Mouse (Mus musculus): ENCODE results near the gene Wdr53. TPM values are rescaled to one million over a fixed set of nuclear protein-coding genes. Genes with fewer than 3 reads are reported as not detected.
A peak's percentile ranks its signal among the peaks of the same experiment; 100 is the strongest.
"Not testable (repeated sequence)": the region's sequence is repeated elsewhere in the genome, so short reads cannot be mapped to it uniquely, and the experiment has no call there.

Gene Wdr53
- total RNA-seq, 2 experiments from 2014 or later, result 7.9 TPM; not detected in 1

GRCm38 (mm10) chr16:32277308-32278256 lies 30.6 kb downstream of the Wdr53 start, which contains the start of gene Rnf168:
Gene Rnf168, plus strand, starts transcription at chr16:32277459.
- ATAC-seq (replicated peaks; ENCODE audit: low FRiP score, poor library complexity, severe bottlenecking), result peak; percentile 94

- ATAC-seq (replicated peaks; ENCODE audit: low FRiP score, poor library complexity, severe bottlenecking), result no peak
These were observed 31.4 kb downstream of the Wdr53 start for GRCm38 (mm10) chr16:32278396-32278795.

GRCm38 (mm10) chr16:32280211-32280610 lies 33.2 kb downstream of the Wdr53 start:
- ATAC-seq (replicated peaks; ENCODE audit: low FRiP score, poor library complexity, severe bottlenecking), result no peak

- ATAC-seq (replicated peaks; ENCODE audit: low FRiP score, poor library complexity, severe bottlenecking), result no peak
These were observed 35.6 kb downstream of the Wdr53 start for GRCm38 (mm10) chr16:32282608-32283007.

- ATAC-seq (replicated peaks; ENCODE audit: low FRiP score, poor library complexity, severe bottlenecking), result no peak
These were observed 44.8 kb downstream of the Wdr53 start for GRCm38 (mm10) chr16:32291821-32292220.

- ATAC-seq (replicated peaks; ENCODE audit: low FRiP score, poor library complexity, severe bottlenecking), result not testable (repeated sequence)
These were observed 52.6 kb downstream of the Wdr53 start for GRCm38 (mm10) chr16:32299617-32300016.

GRCm38 (mm10) chr16:32303046-32303445 lies 56.0 kb downstream of the Wdr53 start:
- no peak for ATAC-seq (replicated peaks; ENCODE audit: low FRiP score, poor library complexity, severe bottlenecking)

GRCm38 (mm10) chr16:32303886-32304285 lies 56.9 kb downstream of the Wdr53 start:
- ATAC-seq (replicated peaks; ENCODE audit: low FRiP score, poor library complexity, severe bottlenecking), result no peak

Other genes with a start within 250 kb of the Wdr53 start
- gene Senp5, start 243.9 kb upstream of the Wdr53 start, total RNA-seq (2015; ENCODE audit: low replicate concordance), result 6.1 and 6.3 TPM in 2 replicates
- 4.1 and 8.7 TPM in 2 replicates for gene Senp5, start 243.9 kb upstream of the Wdr53 start, total RNA-seq (2017; ENCODE audit: low replicate concordance)
- gene Pak2, start 167.9 kb upstream of the Wdr53 start, total RNA-seq (2015; ENCODE audit: low replicate concordance), result 21.3 and 23.5 TPM in 2 replicates
- 11.6 and 17.9 TPM in 2 replicates for gene Pak2, start 167.9 kb upstream of the Wdr53 start, total RNA-seq (2017; ENCODE audit: low replicate concordance)
- gene Pigx, start 147.5 kb upstream of the Wdr53 start, total RNA-seq (2015; ENCODE audit: low replicate concordance), result 24.7 and 29.2 TPM in 2 replicates
- gene Pigx, start 147.5 kb upstream of the Wdr53 start, total RNA-seq (2017; ENCODE audit: low replicate concordance), result 4.7 and 6.2 TPM in 2 replicates
- gene Cep19, start 147.4 kb upstream of the Wdr53 start, total RNA-seq (2015; ENCODE audit: low replicate concordance), result 8.8 and 10.5 TPM in 2 replicates
- 2.8 and 7.4 TPM in 2 replicates for gene Cep19, start 147.4 kb upstream of the Wdr53 start, total RNA-seq (2017; ENCODE audit: low replicate concordance)
- 26.3 and 40.7 TPM in 2 replicates for gene Nrros, start 81.6 kb upstream of the Wdr53 start, total RNA-seq (2015; ENCODE audit: low replicate concordance)
- gene Nrros, start 81.6 kb upstream of the Wdr53 start, total RNA-seq (2017; ENCODE audit: low replicate concordance), result 8.7 and 11.8 TPM in 2 replicates
- gene Bex6, start 67.4 kb upstream of the Wdr53 start, total RNA-seq (2015; ENCODE audit: low replicate concordance), result 6.1 and 7.1 TPM in 2 replicates
- 3.2 TPM in 1 of 2 replicates, not detected in the other for gene Bex6, start 67.4 kb upstream of the Wdr53 start, total RNA-seq (2017; ENCODE audit: low replicate concordance)
- gene Fbxo45, start 69 bp upstream of the Wdr53 start, total RNA-seq (2015; ENCODE audit: low replicate concordance), result 14.1 and 15.9 TPM in 2 replicates
- gene Fbxo45, start 69 bp upstream of the Wdr53 start, total RNA-seq (2017; ENCODE audit: low replicate concordance), result 17.5 and 18.5 TPM in 2 replicates
- not detected in 2 replicates for gene Smco1, start 24.2 kb downstream of the Wdr53 start, total RNA-seq (2015; ENCODE audit: low replicate concordance)
- not detected in 2 replicates for gene Smco1, start 24.2 kb downstream of the Wdr53 start, total RNA-seq (2017; ENCODE audit: low replicate concordance)
- 20.5 and 25.6 TPM in 2 replicates for gene Rnf168, start 30.2 kb downstream of the Wdr53 start, total RNA-seq (2015; ENCODE audit: low replicate concordance)
- gene Rnf168, start 30.2 kb downstream of the Wdr53 start, total RNA-seq (2017; ENCODE audit: low replicate concordance), result 47.7 and 49.8 TPM in 2 replicates
- 15.1 and 31.9 TPM in 2 replicates for gene Ubxn7, start 85.0 kb downstream of the Wdr53 start, total RNA-seq (2015; ENCODE audit: low replicate concordance)
- gene Ubxn7, start 85.0 kb downstream of the Wdr53 start, total RNA-seq (2017; ENCODE audit: low replicate concordance), result 29.9 and 31.6 TPM in 2 replicates
- not detected in 2 replicates for gene Tm4sf19, start 153.3 kb downstream of the Wdr53 start, total RNA-seq (2015; ENCODE audit: low replicate concordance)
- gene Tm4sf19, start 153.3 kb downstream of the Wdr53 start, total RNA-seq (2017; ENCODE audit: low replicate concordance), result not detected in 2 replicates
- 8.6 and 11.3 TPM in 2 replicates for gene Tctex1d2, start 172.5 kb downstream of the Wdr53 start, total RNA-seq (2015; ENCODE audit: low replicate concordance)
- 4.8 and 11.8 TPM in 2 replicates for gene Tctex1d2, start 172.5 kb downstream of the Wdr53 start, total RNA-seq (2017; ENCODE audit: low replicate concordance)
- 162 and 171 TPM in 2 replicates for gene Pcyt1a, start 183.7 kb downstream of the Wdr53 start, total RNA-seq (2015; ENCODE audit: low replicate concordance)
- 278 and 335 TPM in 2 replicates for gene Pcyt1a, start 183.7 kb downstream of the Wdr53 start, total RNA-seq (2017; ENCODE audit: low replicate concordance)
- gene Slc51a, start 240.7 kb downstream of the Wdr53 start, total RNA-seq (2015; ENCODE audit: low replicate concordance), result not detected in 2 replicates
- 0.51 TPM in 1 of 2 replicates, not detected in the other for gene Slc51a, start 240.7 kb downstream of the Wdr53 start, total RNA-seq (2017; ENCODE audit: low replicate concordance)
- gene Zdhhc19, start 249.0 kb downstream of the Wdr53 start, total RNA-seq (2015; ENCODE audit: low replicate concordance), result not detected in 2 replicates
- gene Zdhhc19, start 249.0 kb downstream of the Wdr53 start, total RNA-seq (2017; ENCODE audit: low replicate concordance), result not detected in 2 replicates